Mouse (Mus musculus) testis, adult 2 months (tissue): ENCODE measurements at regions not wholly inside any gene's neighbourhood (a gene's known extent, or its start where the extent isn't known, plus 50 kb on each side); places are given as distances from the start of the nearest gene placed in this dataset.

Experiments used
- H3K27ac ChIP-seq: fragments of 200-500 bp; 2 replicates; pipeline ENCODE4 v1.5.1; 2012; ENCODE audit warnings: low read depth, low read length; ENCODE audit not compliant: control insufficient read depth, insufficient read depth
- H3K27me3 ChIP-seq: fragments of 200-500 bp; 2 replicates; pipeline ENCODE4 v1.6.1; 2012; ENCODE audit warnings: mild to moderate bottlenecking, low read length, moderate library complexity; ENCODE audit not compliant: control insufficient read depth, insufficient read depth
- H3K36me3 ChIP-seq: fragments of 200-500 bp; 2 replicates; pipeline ENCODE4 v1.6.1; 2012; ENCODE audit warnings: mild to moderate bottlenecking, low read length; ENCODE audit not compliant: control insufficient read depth, insufficient read depth
- H3K4me1 ChIP-seq: fragments of 200-500 bp; 2 replicates; pipeline ENCODE4 v1.6.1; 2012; ENCODE audit warnings: low read length; ENCODE audit not compliant: control insufficient read depth, insufficient read depth
- H3K4me3 ChIP-seq: fragments of 200-500 bp; 2 replicates; pipeline ENCODE4 v1.5.1; 2012; ENCODE audit warnings: low read depth, mild to moderate bottlenecking, low read length, moderate library complexity, mixed read lengths; ENCODE audit not compliant: control insufficient read depth
- CTCF ChIP-seq: fragments of 200-500 bp; IDR thresholded peaks from 2 replicates; pipeline ENCODE4 v1.5.1; 2012; ENCODE audit warnings: low read depth, mild to moderate bottlenecking, inconsistent platforms, low read length, moderate library complexity; ENCODE audit not compliant: control insufficient read depth, insufficient read depth, insufficient replicate concordance
- POLR2A ChIP-seq: fragments of 200-500 bp; IDR thresholded peaks from 2 replicates; pipeline ENCODE4 v1.6.1; 2012; ENCODE audit warnings: low read depth, mild to moderate bottlenecking, inconsistent platforms, low read length, moderate library complexity; ENCODE audit not compliant: control insufficient read depth

GRCm38 (mm10) chr17:43190016-43190415 lies 80.1 kb upstream of the Adgrf1 start:
- Histone ChIP-seq H3K27me3 (no peaks in the 10 kb centered on the region), H3K4me3 (no peak overlapping the region), H3K36me3 (no peaks in the 10 kb centered on the region), H3K4me1 (no peaks in the 10 kb centered on the region), H3K27ac (no peak overlapping the region)
- TF ChIP-seq POLR2A: no peak
- TF ChIP-seq CTCF: no peak

GRCm38 (mm10) chr17:43190853-43191485 lies 79.2 kb upstream of the Adgrf1 start:
- no peaks in the 10 kb centered on the region for H3K27me3 ChIP-seq
- TF ChIP-seq CTCF: no peak
- TF ChIP-seq POLR2A: no peak
- H3K4me1 ChIP-seq: no peaks in the 10 kb centered on the region
- no peak overlapping the region for H3K4me3 ChIP-seq
- no peak overlapping the region for H3K27ac ChIP-seq
- no peaks in the 10 kb centered on the region for H3K36me3 ChIP-seq

GRCm38 (mm10) chr17:43197232-43197631 lies 72.9 kb upstream of the Adgrf1 start:
- H3K27ac ChIP-seq: no peak overlapping the region
- TF ChIP-seq CTCF (no peak), POLR2A (no peak)
- H3K4me1 ChIP-seq: no peaks in the 10 kb centered on the region
- no peak overlapping the region for H3K4me3 ChIP-seq
- H3K27me3 ChIP-seq: no peaks in the 10 kb centered on the region
- H3K36me3 ChIP-seq: no peaks in the 10 kb centered on the region

GRCm38 (mm10) chr17:43200832-43201231 lies 69.3 kb upstream of the Adgrf1 start:
- no peak overlapping the region for H3K27ac ChIP-seq
- no peak for TF ChIP-seq POLR2A
- no peak for TF ChIP-seq CTCF
- no peaks in the 10 kb centered on the region for H3K4me1 ChIP-seq
- no peaks in the 10 kb centered on the region for H3K36me3 ChIP-seq
- no peak overlapping the region for H3K4me3 ChIP-seq
- H3K27me3 ChIP-seq: no peaks in the 10 kb centered on the region

- H3K4me3 ChIP-seq: no peak overlapping the region
- H3K4me1 ChIP-seq: no peaks in the 10 kb centered on the region
Observed at GRCm38 (mm10) chr17:43206701-43207470, 63.2 kb upstream of the Adgrf1 start.

GRCm38 (mm10) chr17:43209727-43210126 lies 60.4 kb upstream of the Adgrf1 start:
- TF ChIP-seq POLR2A (no peak), CTCF (no peak)
- H3K27ac ChIP-seq: no peak overlapping the region
- H3K4me1 ChIP-seq: peaks cover 5% of the 10 kb centered on the region
- H3K4me3 ChIP-seq: no peak overlapping the region
- H3K27me3 ChIP-seq: no peaks in the 10 kb centered on the region
- no peaks in the 10 kb centered on the region for H3K36me3 ChIP-seq

More at GRCm38 (mm10) chr17:43206701-43207470, 63.2 kb upstream of the Adgrf1 start:
- H3K27ac ChIP-seq: no peak overlapping the region
- TF ChIP-seq CTCF (no peak), POLR2A (no peak)
- H3K27me3 ChIP-seq: no peaks in the 10 kb centered on the region
- no peaks in the 10 kb centered on the region for H3K36me3 ChIP-seq

- TF ChIP-seq POLR2A (no peak), CTCF (no peak)
- Histone ChIP-seq H3K36me3 (no peaks in the 10 kb centered on the region), H3K4me1 (peaks cover 5% of the 10 kb centered on the region)
Observed at GRCm38 (mm10) chr17:43214038-43214437, 56.1 kb upstream of the Adgrf1 start.

GRCm38 (mm10) chr17:43219636-43220035 lies 50.5 kb upstream of the Adgrf1 start:
- Histone ChIP-seq H3K27ac (no peak overlapping the region), H3K4me3 (no peak overlapping the region), H3K4me1 (no peaks in the 10 kb centered on the region), H3K36me3 (no peaks in the 10 kb centered on the region), H3K27me3 (no peaks in the 10 kb centered on the region)
- TF ChIP-seq CTCF: no peak
- TF ChIP-seq POLR2A: no peak

More at GRCm38 (mm10) chr17:43214038-43214437, 56.1 kb upstream of the Adgrf1 start:
- Histone ChIP-seq H3K27me3 (no peaks in the 10 kb centered on the region), H3K27ac (no peak overlapping the region), H3K4me3 (no peak overlapping the region)
